Mouse (Mus musculus): ENCODE results near the gene Dapk1.

DNA sequence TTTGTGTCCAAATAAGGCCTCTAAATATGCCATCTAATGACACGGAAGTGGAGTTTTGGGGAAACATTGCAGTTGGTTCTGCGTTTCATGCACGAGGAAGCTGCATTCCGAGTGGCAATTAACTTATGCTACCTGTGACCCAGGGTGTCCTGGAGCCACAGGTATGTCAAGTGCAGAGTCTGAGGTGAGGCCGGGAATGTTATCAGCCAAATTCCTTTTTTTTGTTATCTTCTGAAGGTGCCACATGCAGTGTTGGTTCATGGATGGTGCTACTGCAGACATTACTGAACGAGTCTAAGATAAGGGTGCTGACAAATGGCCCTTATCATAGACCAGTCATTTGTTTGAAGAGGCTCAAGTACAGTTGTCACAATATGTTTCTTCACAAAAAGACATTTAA is 211.0 kb downstream of the Dapk1 start:
- TF ChIP-seq EP300 (optimal IDR thresholded peaks at IDR 0.05) (no peak), CTCF (IDR thresholded peaks at IDR 0.05; ENCODE audit: low read depth) (no peak)

Data from stomach, postnatal 0 days (tissue).